Mouse (Mus musculus): ENCODE data around the gene Ahcyl2.
"Not testable (repeated sequence)": the region's sequence is repeated elsewhere in the genome, so short reads cannot be mapped to it uniquely, and the experiment has no call there.

Gene Ahcyl2

GRCm38 (mm10) chr6:29772236-29772635 is 4.4 kb downstream of the Ahcyl2 start:
- DNase-seq, result no peak

GRCm38 (mm10) chr6:29774161-29774560 is 6.3 kb downstream of the Ahcyl2 start:
- no peak for DNase-seq

- DNase-seq, result no peak
These were observed 7.8 kb downstream of the Ahcyl2 start for GRCm38 (mm10) chr6:29775609-29776008.

- no peak for DNase-seq
These were observed 8.9 kb downstream of the Ahcyl2 start for GRCm38 (mm10) chr6:29776542-29777237.

DNA sequence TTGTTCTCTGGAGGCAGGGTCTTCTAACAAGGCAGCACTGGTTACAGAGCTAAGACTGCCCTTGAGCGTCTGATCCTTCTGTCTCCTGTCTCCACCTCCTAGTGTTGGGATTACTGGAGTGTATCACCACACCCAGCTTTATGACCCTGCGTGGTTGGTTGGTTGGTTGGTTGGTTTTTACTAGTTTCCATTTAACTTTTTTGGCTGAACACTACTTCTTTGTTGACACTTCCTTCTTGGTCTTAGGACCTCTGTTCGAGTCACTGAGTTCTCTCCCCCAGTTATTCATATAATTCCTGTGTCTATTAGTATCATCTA is 9.4 kb downstream of the Ahcyl2 start:
- no peak for DNase-seq

- no peak for DNase-seq
These were observed 12.3 kb downstream of the Ahcyl2 start for GRCm38 (mm10) chr6:29780082-29780481.

GRCm38 (mm10) chr6:29780571-29780970 is 12.8 kb downstream of the Ahcyl2 start:
- DNase-seq, result no peak

GRCm38 (mm10) chr6:29782239-29782638 is 14.4 kb downstream of the Ahcyl2 start:
- no peak for DNase-seq

- no peak for DNase-seq
These were observed 16.1 kb downstream of the Ahcyl2 start for GRCm38 (mm10) chr6:29783960-29784359.

DNA sequence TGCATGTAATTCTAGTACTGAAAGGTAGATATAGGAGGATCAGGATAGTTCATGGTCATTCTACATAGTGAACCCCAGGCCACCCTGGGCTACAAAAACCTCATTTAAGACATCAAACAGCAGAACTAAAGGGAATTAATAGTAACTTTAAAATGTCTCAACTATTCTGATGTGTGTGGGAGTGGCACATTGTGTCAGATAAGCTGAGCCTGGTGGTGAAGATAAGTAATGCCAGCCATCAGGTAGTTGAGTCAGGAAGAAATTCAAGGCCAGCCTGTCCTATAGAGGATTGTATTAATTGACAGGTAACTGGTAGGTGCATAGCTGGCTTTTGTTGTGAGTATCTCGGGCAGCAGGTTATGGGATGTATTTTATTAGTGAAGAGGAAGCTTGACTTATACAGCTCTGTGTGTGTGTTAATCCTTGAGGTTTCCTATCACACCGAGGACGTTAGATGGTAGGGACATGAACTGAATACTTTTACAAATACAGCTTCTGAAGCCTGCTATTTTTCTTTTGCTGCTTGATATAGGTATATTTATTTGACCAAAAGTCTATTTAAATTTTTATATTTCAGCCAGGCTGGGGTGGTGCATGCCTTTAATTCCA is 16.7 kb downstream of the Ahcyl2 start:
- no peak for DNase-seq

GRCm38 (mm10) chr6:29785759-29786158 is 17.9 kb downstream of the Ahcyl2 start:
- DNase-seq, result no peak

DNA sequence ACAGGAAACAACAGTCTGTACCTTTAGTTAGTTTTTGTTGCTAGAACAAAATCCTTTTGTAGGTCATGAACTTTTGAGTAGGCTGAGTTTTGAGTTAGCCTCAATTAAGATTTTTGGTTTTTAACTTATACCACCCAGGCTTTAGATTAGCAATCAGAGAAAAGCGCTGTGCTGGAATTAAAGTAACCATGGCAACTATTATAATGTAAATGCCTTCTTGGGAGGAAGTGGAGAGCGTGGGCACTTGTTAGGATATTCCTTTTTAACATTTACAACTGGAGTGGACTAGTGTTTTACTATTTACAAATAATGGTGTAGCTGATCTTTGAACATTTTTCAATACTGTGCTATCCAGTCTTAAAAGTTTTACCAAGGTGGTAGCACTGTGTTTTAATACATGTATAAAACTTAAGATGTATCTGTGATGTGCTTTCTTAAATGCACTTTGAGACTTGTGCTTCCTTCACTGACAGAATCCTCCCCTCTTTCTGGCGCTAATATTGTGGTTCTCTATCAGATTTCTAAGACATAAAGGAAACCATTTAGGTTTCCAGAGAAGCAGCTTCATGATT is 21.1 kb downstream of the Ahcyl2 start:
- DNase-seq, result no peak

- DNase-seq, result no peak
These were observed 22.3 kb downstream of the Ahcyl2 start for GRCm38 (mm10) chr6:29790014-29790698.

DNA sequence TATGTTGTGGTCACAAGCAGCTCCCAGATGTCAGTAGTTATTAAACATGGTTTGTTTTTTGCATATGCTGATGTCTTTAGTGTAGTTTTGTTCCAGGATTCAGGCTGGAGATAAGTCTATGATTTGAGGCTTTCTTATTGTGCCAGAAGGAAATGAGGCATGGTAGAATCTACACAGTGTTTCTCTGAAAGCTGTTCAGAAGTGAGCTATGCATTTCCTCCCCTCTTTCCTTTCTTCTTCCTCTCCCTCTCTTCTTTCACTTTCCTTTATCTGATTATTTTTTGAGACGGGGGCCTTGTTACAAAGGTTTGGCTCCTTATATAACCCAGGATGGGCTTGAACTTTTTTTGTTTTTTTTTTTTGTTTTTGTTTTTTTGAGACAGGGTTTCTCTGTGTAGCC is 25.7 kb downstream of the Ahcyl2 start:
- DNase-seq, result no peak

DNA sequence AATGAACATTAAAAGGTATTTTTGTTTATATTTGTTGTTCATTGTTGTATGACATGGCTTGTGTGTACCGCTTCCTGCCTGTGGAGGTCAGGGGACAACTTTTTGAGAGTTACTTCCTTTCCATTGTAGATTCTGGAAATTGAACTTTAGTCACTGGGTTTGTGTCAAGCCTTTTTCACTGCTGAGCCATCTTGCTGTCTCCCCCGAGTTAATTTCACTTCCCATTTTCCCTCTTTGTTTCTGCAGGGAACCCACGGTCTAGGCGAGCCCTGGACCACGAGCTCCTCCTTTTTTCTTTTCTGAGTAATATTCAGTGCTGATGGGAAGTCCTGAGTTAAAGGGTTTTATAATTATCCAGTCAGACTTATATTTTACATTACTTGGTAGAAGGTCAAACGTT is 26.8 kb downstream of the Ahcyl2 start:
- no peak for DNase-seq

GRCm38 (mm10) chr6:29802979-29803378 is 35.2 kb downstream of the Ahcyl2 start:
- no peak for DNase-seq

- no peak for DNase-seq
These were observed 36.2 kb downstream of the Ahcyl2 start for GRCm38 (mm10) chr6:29804006-29804405.

DNA sequence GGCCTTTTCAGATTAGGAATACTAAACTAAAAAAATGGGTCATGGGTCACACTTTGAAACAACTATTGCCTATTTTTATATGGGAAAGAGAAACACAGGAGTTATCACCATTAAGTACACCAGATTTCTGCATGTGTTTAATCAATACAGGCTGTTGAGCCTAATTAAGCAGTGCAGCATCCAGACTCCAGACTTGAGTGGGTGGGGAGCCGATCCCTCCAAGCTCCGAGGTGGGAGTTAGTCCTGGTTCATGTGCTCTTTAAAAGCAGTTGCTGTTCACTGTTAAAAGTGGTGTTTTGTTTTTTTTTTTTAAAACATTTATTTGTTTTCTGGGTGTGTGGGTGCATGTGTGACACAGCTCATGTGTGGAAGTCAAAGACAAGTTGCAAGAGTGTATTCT is 37.6 kb downstream of the Ahcyl2 start:
- DNase-seq, result no peak

DNA sequence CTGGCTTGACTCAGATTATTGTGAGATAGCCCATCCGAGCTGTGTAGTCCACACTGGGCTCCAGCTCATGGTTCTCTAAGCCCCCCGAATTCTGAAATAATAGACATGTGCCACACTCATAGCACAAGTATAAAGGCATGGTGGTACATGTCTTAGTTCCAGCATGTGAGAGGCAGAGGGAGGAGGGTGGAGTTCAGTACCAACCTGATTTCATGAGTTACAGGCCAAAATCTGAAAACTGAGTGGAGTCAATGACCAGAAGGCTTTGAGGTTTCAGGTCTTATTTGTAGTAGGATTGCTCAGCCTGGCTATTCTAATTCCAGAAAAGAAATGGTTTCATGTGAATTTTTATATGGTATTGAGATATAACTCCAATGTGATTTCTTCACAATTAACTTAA is 44.3 kb downstream of the Ahcyl2 start:
- DNase-seq, result no peak

GRCm38 (mm10) chr6:29812651-29813050 is 44.8 kb downstream of the Ahcyl2 start:
- DNase-seq, result no peak

DNA sequence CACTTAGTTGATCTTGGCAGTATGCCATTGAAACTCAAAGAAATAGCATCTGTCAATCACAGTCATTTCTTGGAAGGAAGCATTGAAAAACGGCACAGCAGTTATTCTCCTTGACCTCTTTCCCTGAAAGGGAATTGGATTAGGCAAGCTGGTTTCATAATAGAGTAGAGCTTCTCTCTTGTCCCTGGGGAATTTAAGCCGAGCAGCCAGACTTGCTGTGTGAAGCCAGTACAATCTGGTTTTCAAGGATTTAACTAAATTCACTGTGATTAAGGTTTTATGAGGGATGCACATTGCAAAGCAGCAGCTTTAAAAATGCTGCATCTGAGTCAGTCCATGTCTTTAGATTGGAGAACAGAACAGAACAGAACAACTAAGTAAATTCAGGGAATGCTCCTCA is 46.8 kb downstream of the Ahcyl2 start:
- no peak for DNase-seq

- no peak for DNase-seq
These were observed 47.2 kb downstream of the Ahcyl2 start for GRCm38 (mm10) chr6:29815060-29815459.

- no peak for DNase-seq
These were observed 47.8 kb downstream of the Ahcyl2 start for GRCm38 (mm10) chr6:29815634-29816033.

DNA sequence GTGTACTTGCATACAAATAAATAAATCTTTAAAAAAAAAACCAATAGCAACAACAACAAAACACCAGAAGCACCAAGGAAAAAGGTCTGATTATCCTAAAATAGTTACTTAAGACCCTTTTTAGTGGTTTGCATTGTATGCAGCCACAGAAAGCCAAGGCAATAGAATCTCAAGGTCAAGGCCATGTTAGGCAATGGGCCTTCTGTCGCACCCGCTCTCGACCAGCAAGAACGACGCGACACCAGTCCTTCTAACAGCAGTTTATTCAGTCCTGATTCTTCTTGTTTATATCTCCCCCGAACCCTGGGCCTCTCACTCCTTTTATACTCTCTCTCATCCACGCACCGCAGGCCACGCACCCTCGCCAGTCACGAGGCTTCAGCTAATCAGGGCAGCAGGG is 48.6 kb downstream of the Ahcyl2 start:
- not testable (repeated sequence) for DNase-seq
